In the genomic region with DNA sequence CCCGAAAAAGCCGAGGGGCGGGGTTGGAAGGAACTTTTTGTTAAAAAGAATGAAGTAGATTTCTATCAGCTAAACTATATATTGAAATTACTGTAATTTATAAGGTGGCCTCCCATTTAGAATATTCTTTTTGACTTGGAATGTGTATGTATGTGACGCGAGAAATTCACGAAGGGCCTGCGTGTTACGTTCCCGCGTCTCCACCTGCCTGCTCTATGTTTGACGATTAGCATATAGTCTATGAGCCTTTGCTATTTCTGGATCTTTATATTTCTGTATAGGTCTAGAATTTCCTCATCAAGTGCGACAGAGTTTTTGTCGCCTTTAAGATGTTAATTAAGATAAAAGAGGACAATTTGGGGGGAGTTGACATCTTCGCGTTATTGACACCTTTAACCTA, we compare ENCODE assay signal across 8 mouse cellular contexts. TPM values are rescaled to one million over a fixed set of nuclear protein-coding genes. Genes with fewer than 3 reads are reported as not detected.
DNase-seq lines count a peak whose midpoint lies in the region; ATAC-seq and TF ChIP-seq lines count a peak whose summit lies in the region.

No protein-coding gene starts in this region.

- peaks cover 21% of the 10 kb centered on the region for H3K4me1 ChIP-seq in megakaryocyte, embryonic 14.5 days
- H3K4me1 ChIP-seq in embryonic fibroblast, embryonic 13.5 days (ENCODE audit: control insufficient read depth, insufficient read depth, low read length): peaks cover 2% of the 10 kb centered on the region; the same call in 1 of the 2 replicates
- 0 out of 2 replicates have a peak, but pooled peaks cover 3% of the 10 kb centered on the region for H3K4me1 ChIP-seq in limb, embryonic 11.5 days (ENCODE audit: control insufficient read depth, insufficient read depth, low read length)
- no peaks in the 10 kb centered on the region for H3K4me1 ChIP-seq in olfactory bulb, adult 2 months (ENCODE audit: control insufficient read depth, insufficient read depth, low read length)

- no peaks in the 10 kb centered on the region for H3K9me3 ChIP-seq in megakaryocyte, embryonic 14.5 days
- no peaks in the 10 kb centered on the region for H3K9me3 ChIP-seq in limb, embryonic 11.5 days (ENCODE audit: control insufficient read depth, low read length)

- peak overlapping the region; percentile 93 for H3K4me3 ChIP-seq in megakaryocyte, embryonic 14.5 days (replicated peaks)
- H3K4me3 ChIP-seq in embryonic fibroblast, embryonic 13.5 days (ENCODE audit: insufficient read depth, low read length): peak overlapping the region; percentile 88
- H3K4me3 ChIP-seq in limb, embryonic 11.5 days (ENCODE audit: low read depth, low read length): peak overlapping the region; percentile 74
- peak overlapping the region; percentile 79 for H3K4me3 ChIP-seq in olfactory bulb, adult 2 months (ENCODE audit: insufficient read depth, low read depth, low read length)

- peak overlapping the region; percentile 89 for H3K9ac ChIP-seq in limb, embryonic 11.5 days (ENCODE audit: low read length)

- ATAC-seq in megakaryocyte, adult 5-6 weeks (ENCODE audit: poor library complexity, severe bottlenecking): no peak
- no peak for ATAC-seq in limb, embryonic 11.5 days (ENCODE audit: insufficient number of reproducible peaks, low FRiP score, low TSS enrichment, low read depth)
- no peak for ATAC-seq in megakaryocyte-erythroid progenitor cell, adult 5-6 weeks (replicated peaks; ENCODE audit: low FRiP score, low TSS enrichment, poor library complexity, severe bottlenecking)

- 8% methylated on average over 15 of the region's 15 CpGs for WGBS in limb, embryonic 11.5 days
- 2% methylated on average over 15 of the region's 15 CpGs for WGBS in olfactory bulb, adult 2 months

- no peak for TF ChIP-seq CTCF in embryonic fibroblast, embryonic 13.5 days (IDR thresholded peaks at IDR 0.05; ENCODE audit: borderline replicate concordance, insufficient read depth, low read length)
- no peak for TF ChIP-seq CTCF in olfactory bulb, adult 2 months (IDR thresholded peaks at IDR 0.05; ENCODE audit: insufficient read depth, low read depth, low read length)

- H3K27me3 ChIP-seq in megakaryocyte, embryonic 14.5 days (replicated peaks): no peaks in the 10 kb centered on the region
- H3K27me3 ChIP-seq in limb, embryonic 11.5 days (ENCODE audit: control insufficient read depth, insufficient read depth, low read length): no peaks in the 10 kb centered on the region

- H3K27ac ChIP-seq in embryonic fibroblast, embryonic 13.5 days (ENCODE audit: insufficient read depth, low read length): no peak overlapping the region
- peak overlapping the region; percentile 10; the same call in 1 of the 2 replicates for H3K27ac ChIP-seq in limb, embryonic 11.5 days (replicated peaks; ENCODE audit: low read depth, low read length)
- H3K27ac ChIP-seq in olfactory bulb, adult 2 months (ENCODE audit: insufficient read depth, low read depth, low read length): no peak overlapping the region

- no peak for TF ChIP-seq POLR2A in embryonic fibroblast, embryonic 13.5 days (IDR thresholded peaks at IDR 0.05; ENCODE audit: low read depth, low read length)
- TF ChIP-seq POLR2A in olfactory bulb, adult 2 months (IDR thresholded peaks at IDR 0.05; ENCODE audit: insufficient read depth, low read depth, low read length): no peak

- peaks cover 17% of the 10 kb centered on the region for H3K36me3 ChIP-seq in megakaryocyte, embryonic 14.5 days (replicated peaks; ENCODE audit: low read length)
- 0 out of 2 replicates have a peak, but pooled peaks cover 2% of the 10 kb centered on the region for H3K36me3 ChIP-seq in limb, embryonic 11.5 days (ENCODE audit: control insufficient read depth, insufficient read depth, low read length)

- peak; percentile 26 for DNase-seq in limb, embryonic 11.5 days (ENCODE audit: low spot score)
- no peak for DNase-seq in layer of hippocampus, adult 11-12 months (ENCODE audit: low spot score)
- DNase-seq in T-cell, adult 2 months (ENCODE audit: low spot score): no peak

- peak overlapping the region; percentile 45 for H3K4me2 ChIP-seq in limb, embryonic 11.5 days (ENCODE audit: low read depth, severe bottlenecking)

RNA-seq across cellular contexts. Expression of a gene that starts 0.5 kb away (rescaled TPM):
- polyA plus RNA-seq in megakaryocyte, embryonic 14.5 days (2012; ENCODE audit: insufficient read depth, low replicate concordance): 1.8 TPM in 1 of 2 replicates, not detected in the other
- 34.7 and 36.8 TPM in 2 replicates for total RNA-seq in megakaryocyte, adult 5-6 weeks (2015)
- total RNA-seq in megakaryocyte, adult 5-6 weeks (2017): 27.0 and 29.9 TPM in 2 replicates
- polyA plus RNA-seq in embryonic fibroblast, embryonic 13.5 days (2011; ENCODE audit: insufficient read length, low read depth, missing spikeins): 14.7 and 20.8 TPM in 2 replicates
- polyA plus RNA-seq in limb, embryonic 11.5 days (2014; fragmentation: Nextera tagmentation; extraction: Ambion mirVana): 21.2 and 21.3 TPM in 2 replicates
- polyA plus RNA-seq in olfactory bulb, adult 2 months (2012; ENCODE audit: insufficient read depth, insufficient read length, low replicate concordance, missing spikeins): not detected in 2 replicates
- total RNA-seq in megakaryocyte-erythroid progenitor cell, adult 5-6 weeks (2014; fragmentation: Nextera tagmentation): 35.4 and 47.5 TPM in 2 replicates
- 45.6 and 55.2 TPM in 2 replicates for total RNA-seq in megakaryocyte-erythroid progenitor cell, adult 5-6 weeks (2017)

RNA-seq across cellular contexts. Expression of a gene that starts 0.8 kb away (rescaled TPM):
- polyA plus RNA-seq in megakaryocyte, embryonic 14.5 days (2012; ENCODE audit: insufficient read depth, low replicate concordance): not detected in 2 replicates
- 34.7 and 39.1 TPM in 2 replicates for total RNA-seq in megakaryocyte, adult 5-6 weeks (2015)
- 97.9 and 112 TPM in 2 replicates for total RNA-seq in megakaryocyte, adult 5-6 weeks (2017)
- 12.5 and 23.2 TPM in 2 replicates for polyA plus RNA-seq in embryonic fibroblast, embryonic 13.5 days (2011; ENCODE audit: insufficient read length, low read depth, missing spikeins)
- polyA plus RNA-seq in limb, embryonic 11.5 days (2014; fragmentation: Nextera tagmentation; extraction: Ambion mirVana): 86.4 and 101 TPM in 2 replicates
- not detected in 2 replicates for polyA plus RNA-seq in olfactory bulb, adult 2 months (2012; ENCODE audit: insufficient read depth, insufficient read length, low replicate concordance, missing spikeins)
- 74.1 and 80.7 TPM in 2 replicates for total RNA-seq in megakaryocyte-erythroid progenitor cell, adult 5-6 weeks (2014; fragmentation: Nextera tagmentation)
- 149 and 152 TPM in 2 replicates for total RNA-seq in megakaryocyte-erythroid progenitor cell, adult 5-6 weeks (2017)

RNA-seq across cellular contexts. Expression of a gene that starts 50.6 kb away (rescaled TPM):
- polyA plus RNA-seq in megakaryocyte, embryonic 14.5 days (2012; ENCODE audit: insufficient read depth, low replicate concordance): 0.02 TPM in 1 of 2 replicates, not detected in the other
- total RNA-seq in megakaryocyte, adult 5-6 weeks (2015): 7.4 and 9.8 TPM in 2 replicates
- 13.4 and 15.2 TPM in 2 replicates for total RNA-seq in megakaryocyte, adult 5-6 weeks (2017)
- 17.7 and 22.9 TPM in 2 replicates for polyA plus RNA-seq in embryonic fibroblast, embryonic 13.5 days (2011; ENCODE audit: insufficient read length, low read depth, missing spikeins)
- 22.8 and 23.5 TPM in 2 replicates for polyA plus RNA-seq in limb, embryonic 11.5 days (2014; fragmentation: Nextera tagmentation; extraction: Ambion mirVana)
- polyA plus RNA-seq in olfactory bulb, adult 2 months (2012; ENCODE audit: insufficient read depth, insufficient read length, low replicate concordance, missing spikeins): not detected in 2 replicates
- 13.4 and 13.6 TPM in 2 replicates for total RNA-seq in megakaryocyte-erythroid progenitor cell, adult 5-6 weeks (2014; fragmentation: Nextera tagmentation)
- 29.4 and 33.7 TPM in 2 replicates for total RNA-seq in megakaryocyte-erythroid progenitor cell, adult 5-6 weeks (2017)

RNA-seq across cellular contexts. Expression of a gene that starts 50.9 kb away (rescaled TPM):
- polyA plus RNA-seq in megakaryocyte, embryonic 14.5 days (2012; ENCODE audit: insufficient read depth, low replicate concordance): 2.2 TPM in 1 of 2 replicates, not detected in the other
- total RNA-seq in megakaryocyte, adult 5-6 weeks (2015): 42.4 and 43.5 TPM in 2 replicates
- total RNA-seq in megakaryocyte, adult 5-6 weeks (2017): 42.6 and 50.2 TPM in 2 replicates
- 55.4 and 57.5 TPM in 2 replicates for polyA plus RNA-seq in embryonic fibroblast, embryonic 13.5 days (2011; ENCODE audit: insufficient read length, low read depth, missing spikeins)
- 63.6 and 76.9 TPM in 2 replicates for polyA plus RNA-seq in limb, embryonic 11.5 days (2014; fragmentation: Nextera tagmentation; extraction: Ambion mirVana)
- not detected in 2 replicates for polyA plus RNA-seq in olfactory bulb, adult 2 months (2012; ENCODE audit: insufficient read depth, insufficient read length, low replicate concordance, missing spikeins)
- total RNA-seq in megakaryocyte-erythroid progenitor cell, adult 5-6 weeks (2014; fragmentation: Nextera tagmentation): 25.1 and 36.0 TPM in 2 replicates
- total RNA-seq in megakaryocyte-erythroid progenitor cell, adult 5-6 weeks (2017): 63.3 and 69.3 TPM in 2 replicates

RNA-seq across cellular contexts. Expression of a gene that starts 58.5 kb away (rescaled TPM):
- polyA plus RNA-seq in megakaryocyte, embryonic 14.5 days (2012; ENCODE audit: insufficient read depth, low replicate concordance): 0.02 TPM in 1 of 2 replicates, not detected in the other
- total RNA-seq in megakaryocyte, adult 5-6 weeks (2015): 1.6 and 2.8 TPM in 2 replicates
- 1.6 and 2.3 TPM in 2 replicates for total RNA-seq in megakaryocyte, adult 5-6 weeks (2017)
- 27.4 and 29.4 TPM in 2 replicates for polyA plus RNA-seq in embryonic fibroblast, embryonic 13.5 days (2011; ENCODE audit: insufficient read length, low read depth, missing spikeins)
- 3.2 and 3.8 TPM in 2 replicates for polyA plus RNA-seq in limb, embryonic 11.5 days (2014; fragmentation: Nextera tagmentation; extraction: Ambion mirVana)
- not detected in 2 replicates for polyA plus RNA-seq in olfactory bulb, adult 2 months (2012; ENCODE audit: insufficient read depth, insufficient read length, low replicate concordance, missing spikeins)
- 4.4 and 4.9 TPM in 2 replicates for total RNA-seq in megakaryocyte-erythroid progenitor cell, adult 5-6 weeks (2014; fragmentation: Nextera tagmentation)
- total RNA-seq in megakaryocyte-erythroid progenitor cell, adult 5-6 weeks (2017): 0.38 and 1.9 TPM in 2 replicates

Comparison
In these comparisons a context has a peak if more than half of its experiments do, and no peak if none do; other contexts are left out.
1. RNA of a gene that starts 0.8 kb away (polyA plus RNA-seq): 86.4 to 101 TPM in limb, embryonic 11.5 days and 12.5 to 23.2 TPM in embryonic fibroblast, embryonic 13.5 days; not detected in megakaryocyte, embryonic 14.5 days and not detected in olfactory bulb, adult 2 months; every median in the first group is over 10 times any median in the second.
2. RNA of a gene that starts 50.6 kb away (polyA plus RNA-seq): not detected in olfactory bulb, adult 2 months, 22.8 to 23.5 TPM in limb, embryonic 11.5 days and 17.7 to 22.9 TPM in embryonic fibroblast, embryonic 13.5 days; 0.02 TPM in megakaryocyte, embryonic 14.5 days; every median in the first group is over 10 times any median in the second.
3. Peak in every context shown above with its lines, with median percentiles within 50 percentile points of each other: H3K4me3 ChIP-seq.